ENCODE assay signal across 23 mouse cellular contexts in genomic region chr12:50764457-50764856, GRCm38 (mm10).
A peak's percentile ranks its signal among the peaks of the same experiment; 100 is the strongest.
DNase-seq lines count a peak whose midpoint lies in the region; TF ChIP-seq lines count a peak whose summit lies in the region.
"Had no signal": no experiment of that assay in that cellular context is flagged by ENCODE, and none has a peak within 500 bp of the region (broad histone marks: within the 10 kb centered on the region; RNA-seq: fewer than 3 reads in every experiment).

No protein-coding gene starts in this region.

- no peak for TF ChIP-seq POLR2A in brain, embryonic 14.5 days (IDR thresholded peaks at IDR 0.05; ENCODE audit: borderline replicate concordance, extremely low read depth, insufficient read depth, insufficient read length, poor library complexity, severe bottlenecking)

- no peak for TF ChIP-seq CTCF in brain, embryonic 14.5 days (IDR thresholded peaks at IDR 0.05; ENCODE audit: borderline replicate concordance, extremely low read depth, insufficient read depth, insufficient read length)
- TF ChIP-seq CTCF in left cerebral cortex, adult 2 months (IDR thresholded peaks at IDR 0.05): no peak; the same call in 1 of the 2 replicates

- intact Hi-C loops in left cerebral cortex, postnatal 4 days (cut with DNase I): no loop called here
- intact Hi-C loops in left cerebral cortex, adult 2 months (cut with DNase I): loop anchor here (10.0 kb wide), 3 partner anchors 180 to 510 kb away; no protein-coding TSS in a partner anchor

- peak overlapping the region; percentile 37; the same call in 1 of the 2 replicates for H3K27ac ChIP-seq in left cerebral cortex, adult 2 months
- H3K27ac ChIP-seq: heart, embryonic 15.5 days; hindbrain, embryonic 13.5 days; limb, embryonic 15.5 days; liver, embryonic 14.5 days; midbrain, embryonic 12.5 days had no signal

- DNase-seq in left cerebral cortex, adult 11 months (ENCODE audit: low spot score): peak; percentile 24
- no peak for DNase-seq in left cerebral cortex, postnatal 4 days
- DNase-seq in brain, embryonic 14.5 days (ENCODE audit: low read depth): peak; percentile 47
- peak in 1 of 2 experiments; percentile 17 for DNase-seq in left cerebral cortex, adult 2 months (ENCODE audit: extremely low spot score in 1 of 2, low spot score in 2 of 2)
- DNase-seq in telencephalon, adult 2 months (ENCODE audit: low read depth, low spot score): peak; percentile 74
- DNase-seq in thymus, postnatal 0 days (ENCODE audit: low spot score): no peak
- no peak for DNase-seq in urinary bladder, adult 2 months (ENCODE audit: low spot score)
- DNase-seq: adrenal gland, adult 8-10 months; cerebellum, adult 8-10 months; cerebellum, postnatal 36 days; gastrocnemius, postnatal 25 days; heart, postnatal 36 days; kidney, adult 18-20 months; layer of hippocampus, adult 9-11 months; lung, embryonic 14.5 days; spleen, adult 18-20 months; thymus, postnatal 14 days had no signal

- no peak overlapping the region for H3K4me3 ChIP-seq in left cerebral cortex, adult 2 months
- H3K4me3 ChIP-seq: embryonic facial prominence, embryonic 13.5 days; heart, embryonic 15.5 days; hindbrain, embryonic 13.5 days; limb, embryonic 15.5 days; midbrain, embryonic 12.5 days had no signal

Comparison
In these comparisons a context has a peak if more than half of its experiments do, and no peak if none do; other contexts are left out.
1. DNase-seq: peak in left cerebral cortex, adult 11 months (single experiment), brain, embryonic 14.5 days (single experiment) and telencephalon, adult 2 months (single experiment); none in left cerebral cortex, postnatal 4 days (single experiment), thymus, postnatal 0 days (single experiment) and urinary bladder, adult 2 months (single experiment).